Mouse (Mus musculus): ENCODE data around the gene Tfcp2l1.

Gene Tfcp2l1

GRCm38 (mm10) chr1:118658716-118659115 lies 31.0 kb downstream of the Tfcp2l1 start:
- DNase-seq (ENCODE audit: low spot score) = no peak

- DNase-seq (ENCODE audit: low spot score) = no peak
Measured at GRCm38 (mm10) chr1:118660880-118661465, 33.2 kb downstream of the Tfcp2l1 start.

- no peak for DNase-seq (ENCODE audit: low spot score)
Measured at GRCm38 (mm10) chr1:118663062-118663461, 35.3 kb downstream of the Tfcp2l1 start.

- DNase-seq (ENCODE audit: low spot score) = no peak
Measured at GRCm38 (mm10) chr1:118667536-118667935, 39.8 kb downstream of the Tfcp2l1 start.

- DNase-seq (ENCODE audit: low spot score) = no peak
Measured at GRCm38 (mm10) chr1:118672196-118672595, 44.5 kb downstream of the Tfcp2l1 start.

DNA sequence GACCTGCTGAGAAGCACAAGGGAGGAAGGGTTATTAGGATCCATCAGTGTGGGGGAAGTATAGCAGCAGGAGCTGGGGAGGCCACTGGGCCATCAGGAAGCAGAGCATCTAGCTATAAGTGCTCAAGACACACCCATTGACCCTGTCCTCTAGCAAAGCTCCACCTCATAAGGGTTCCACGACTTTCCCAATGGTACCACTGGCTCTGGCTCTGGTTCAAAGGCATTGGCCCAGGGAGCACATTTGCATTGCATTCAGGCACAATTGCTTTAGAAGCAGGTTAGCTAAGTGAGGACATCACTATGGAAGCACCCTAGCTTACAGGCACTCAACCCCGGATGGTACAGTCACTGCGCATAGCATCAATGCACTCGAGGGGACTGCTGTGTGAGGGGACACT lies 46.4 kb downstream of the Tfcp2l1 start:
- no peak for DNase-seq (ENCODE audit: low spot score)

DNA sequence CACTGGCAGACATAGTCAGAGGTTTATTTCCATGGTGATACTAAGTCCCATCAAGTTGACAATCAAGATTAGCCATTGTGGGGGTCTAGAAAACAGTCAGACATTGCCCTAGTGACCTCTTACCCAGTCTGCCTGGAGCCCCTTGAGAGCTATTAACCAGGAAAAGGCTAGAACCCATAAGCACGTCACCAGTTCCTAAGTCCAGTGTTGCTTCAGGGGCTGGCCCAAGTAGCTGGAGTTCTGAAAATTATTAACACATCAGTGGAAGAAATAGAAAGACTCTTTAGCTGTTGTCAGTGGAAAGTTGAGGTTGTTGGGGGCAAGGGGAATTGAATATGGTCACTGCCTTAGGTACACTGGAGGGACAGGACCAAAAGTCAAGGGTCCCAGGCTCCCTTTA lies 54.2 kb downstream of the Tfcp2l1 start:
- DNase-seq (ENCODE audit: low spot score) = no peak

DNA sequence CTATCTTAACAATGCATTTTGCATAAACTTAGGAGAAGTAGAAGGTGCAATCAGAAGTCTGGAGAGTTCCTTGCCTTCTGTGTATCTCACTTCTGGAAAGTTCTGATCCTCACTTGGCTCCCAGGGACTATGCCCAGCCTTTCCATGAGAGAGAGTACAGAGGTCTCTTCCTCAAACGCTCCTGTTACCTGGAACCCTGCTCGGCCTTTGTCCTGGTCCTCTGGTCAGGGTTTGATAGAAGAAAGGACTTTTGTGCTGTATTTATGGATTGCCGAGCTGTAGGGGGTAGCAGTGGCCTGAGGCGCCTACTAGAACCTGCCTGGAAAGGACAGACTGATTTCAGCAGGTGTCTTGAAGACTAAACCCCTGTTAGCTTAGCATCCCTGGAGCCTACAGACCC lies 55.9 kb downstream of the Tfcp2l1 start:
- DNase-seq (ENCODE audit: low spot score) = no peak

GRCm38 (mm10) chr1:118687726-118688125 lies 60.0 kb downstream of the Tfcp2l1 start:
- DNase-seq (ENCODE audit: low spot score) = no peak

- no peak for DNase-seq (ENCODE audit: low spot score)
Measured at GRCm38 (mm10) chr1:118689830-118690229, 62.1 kb downstream of the Tfcp2l1 start.

GRCm38 (mm10) chr1:118694436-118694835 lies 66.7 kb downstream of the Tfcp2l1 start:
- DNase-seq (ENCODE audit: low spot score) = no peak

DNA sequence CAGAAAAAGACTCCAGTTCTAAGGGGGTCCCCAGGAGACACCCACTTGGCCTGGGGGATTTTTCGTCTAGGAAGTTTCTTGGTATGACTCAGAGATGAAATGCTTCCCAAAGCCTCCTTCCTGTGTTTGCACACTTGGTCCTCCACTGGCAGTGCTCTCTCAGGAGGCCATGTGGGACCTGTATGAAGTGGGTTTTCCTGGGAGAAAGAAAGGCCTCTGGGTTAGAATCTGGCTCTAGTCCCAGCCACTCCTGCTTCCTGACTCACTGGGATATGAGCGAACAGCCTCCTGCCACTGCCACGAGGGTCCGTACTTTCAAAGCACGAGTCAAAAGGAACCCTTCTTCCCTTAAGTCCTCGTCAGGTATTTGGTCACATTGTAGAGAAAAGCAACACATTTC lies 70.2 kb downstream of the Tfcp2l1 start:
- no peak for DNase-seq (ENCODE audit: low spot score)

DNA sequence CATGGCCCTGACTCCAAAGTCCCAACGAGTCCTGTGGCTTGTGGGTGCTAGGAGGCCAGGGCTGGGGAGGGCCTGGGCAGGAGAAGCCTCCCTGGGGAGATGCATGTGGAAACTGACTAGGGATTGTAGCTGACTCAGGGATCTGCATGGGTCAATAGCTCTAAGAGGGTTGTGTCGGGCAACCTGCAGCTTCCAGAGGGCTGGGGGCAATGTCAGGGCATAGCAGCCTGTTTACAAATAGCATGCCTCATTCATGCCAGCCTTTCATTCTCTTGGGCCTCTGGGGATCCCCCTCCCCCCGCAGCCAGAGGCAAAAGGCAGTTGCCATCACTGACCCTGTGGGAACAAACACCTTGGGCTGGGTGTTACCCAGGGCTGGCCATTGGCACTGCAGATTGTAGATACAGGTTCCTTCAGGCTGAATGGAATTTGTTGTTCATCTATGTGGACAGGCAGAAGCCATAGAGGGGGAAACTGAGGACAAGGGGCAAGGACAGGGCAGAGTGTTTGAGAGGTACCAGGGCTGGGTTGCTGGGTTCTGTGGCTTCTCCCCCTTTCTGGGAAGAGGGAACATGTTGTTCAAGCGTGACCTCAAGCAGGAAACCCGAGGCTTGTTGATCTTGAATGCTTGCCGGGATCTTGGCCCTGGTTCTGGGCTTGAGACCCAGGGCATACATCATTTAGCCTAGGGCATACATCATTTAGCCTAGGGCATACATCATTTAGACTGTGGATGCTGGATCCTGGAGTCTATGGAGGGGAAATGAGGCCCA lies 71.6 kb downstream of the Tfcp2l1 start:
- no peak for DNase-seq (ENCODE audit: low spot score)

DNA sequence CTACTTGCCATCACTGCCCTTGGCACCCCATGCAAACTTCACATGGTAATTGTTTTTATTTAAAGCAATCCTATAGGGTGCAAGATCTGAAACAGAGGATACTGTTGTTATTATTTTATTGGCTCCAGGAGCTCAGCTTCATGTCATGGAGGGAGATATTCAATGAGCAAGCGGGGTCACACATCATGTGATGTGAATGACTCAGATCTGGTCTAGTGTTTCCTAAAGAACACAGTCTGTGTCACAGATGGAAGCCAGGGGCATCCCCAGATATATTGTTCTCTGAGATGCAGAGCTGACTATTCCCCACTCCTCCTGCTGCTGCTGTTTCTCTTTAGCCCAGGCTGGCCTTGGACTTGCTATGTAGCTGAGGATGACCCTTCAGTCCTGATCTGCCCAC lies 72.2 kb downstream of the Tfcp2l1 start:
- DNase-seq (ENCODE audit: low spot score) = no peak

DNA sequence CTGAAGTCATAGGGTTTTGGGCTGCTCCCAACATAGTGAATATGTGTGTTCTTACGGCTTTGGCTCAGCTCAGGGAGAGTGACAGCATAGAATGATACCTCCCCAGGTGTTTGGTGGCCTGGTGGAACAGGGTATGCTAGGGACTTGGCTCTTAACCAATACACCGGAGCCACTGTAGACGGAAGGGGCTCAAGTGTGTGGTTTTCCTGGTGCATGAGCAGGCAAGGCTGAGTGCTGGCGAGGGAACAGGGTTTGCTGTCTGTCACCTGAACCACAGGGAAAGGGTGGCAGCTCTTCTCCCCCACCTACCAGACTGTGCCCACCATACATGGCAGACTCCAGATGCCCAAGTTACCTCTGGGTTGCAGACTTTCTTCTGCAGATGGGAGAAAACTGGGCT lies 83.9 kb downstream of the Tfcp2l1 start:
- DNase-seq (ENCODE audit: low spot score) = no peak

DNA sequence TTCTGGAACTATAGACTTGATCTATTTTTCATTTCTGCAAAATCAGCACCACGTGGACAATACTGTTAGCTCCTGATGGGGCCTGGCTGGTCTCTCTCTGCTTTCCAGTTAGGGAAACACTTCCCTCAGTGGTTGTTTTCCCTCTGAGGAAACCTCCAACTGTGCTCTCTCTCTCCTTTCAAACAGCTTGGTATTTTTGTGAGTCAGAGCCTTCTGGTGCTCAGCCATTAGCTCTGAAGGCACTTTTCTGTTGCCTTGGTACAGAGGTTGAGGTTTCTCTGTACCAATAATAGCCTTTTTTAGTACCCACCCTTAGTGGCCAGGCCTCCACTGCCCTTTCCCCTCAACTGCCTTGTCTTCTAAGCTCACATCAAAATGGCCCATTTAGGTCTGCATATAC lies 88.5 kb downstream of the Tfcp2l1 start:
- DNase-seq (ENCODE audit: low spot score) = no peak

GRCm38 (mm10) chr1:118718055-118718454 lies 90.3 kb downstream of the Tfcp2l1 start:
- DNase-seq (ENCODE audit: low spot score) = no peak

- DNase-seq (ENCODE audit: low spot score) = no peak
Measured at GRCm38 (mm10) chr1:118719699-118720098, 92.0 kb downstream of the Tfcp2l1 start.

GRCm38 (mm10) chr1:118720474-118721095 lies 92.8 kb downstream of the Tfcp2l1 start:
- DNase-seq (ENCODE audit: low spot score) = peak; percentile 15

DNA sequence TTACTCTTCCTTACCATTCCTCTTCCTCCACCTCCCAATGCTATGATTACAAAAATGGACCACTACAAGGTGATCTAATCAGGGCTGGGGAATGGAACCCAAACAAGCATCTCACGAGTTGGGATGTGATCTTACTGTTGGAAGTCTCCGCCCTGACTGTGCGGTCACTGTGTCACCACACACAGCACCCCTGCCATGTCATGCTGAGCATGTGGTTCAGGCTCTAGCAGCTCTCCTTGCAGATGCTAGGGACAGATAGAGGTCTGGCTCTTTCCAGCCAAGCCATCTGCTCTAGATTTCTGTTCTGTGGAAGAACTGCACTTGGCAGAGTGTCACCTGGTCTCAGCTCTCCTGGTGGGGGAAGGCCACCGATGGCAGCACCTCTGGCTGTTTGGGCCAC lies 99.3 kb downstream of the Tfcp2l1 start:
- DNase-seq (ENCODE audit: low spot score) = no peak

DNA sequence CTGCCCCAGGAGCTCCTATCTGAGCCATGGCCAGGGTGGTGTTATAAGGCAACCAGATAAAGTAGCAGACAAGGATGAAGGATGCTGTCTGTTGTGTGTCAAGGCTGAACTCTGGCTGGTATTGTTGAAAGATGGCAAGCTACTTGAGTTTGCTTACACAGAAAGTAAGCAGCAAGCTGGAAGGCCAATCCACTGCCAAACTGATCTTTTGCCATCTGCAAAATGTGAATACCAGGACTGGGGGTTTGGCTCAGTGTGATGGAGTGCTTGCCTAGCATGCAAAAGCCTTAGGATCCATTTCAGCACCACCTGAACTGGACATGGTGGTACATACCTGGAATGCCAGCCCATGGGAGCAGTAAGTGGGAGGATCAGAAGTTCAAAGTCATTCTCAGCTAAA lies 101.1 kb downstream of the Tfcp2l1 start:
- no peak for DNase-seq (ENCODE audit: low spot score)

All from embryo, embryonic 10 days (tissue).